Mouse (Mus musculus) kidney, postnatal 36 days (tissue): ENCODE results near the gene Gm10670.
"Not testable (repeated sequence)": the region's sequence is repeated elsewhere in the genome, so short reads cannot be mapped to it uniquely, and the experiment has no call there.

Experiments
- DNase-seq, 2 experiments: peaks; one replicate each; pipeline ENCODE4 v3.0.0; 2021 to 2022; ENCODE audit warnings: mixed read lengths in 2 of 2

Gene Gm10670

GRCm38 (mm10) chr7:20474825-20475224 lies at the start of gene Gm10670:
TSS of gene Gm10670 (minus strand) at chr7:20474925.
- DNase-seq: not testable (repeated sequence)

- not testable (repeated sequence) for DNase-seq
Observed at GRCm38 (mm10) chr7:20510434-20510833, 35.7 kb upstream of the Gm10670 start, which contains the start of gene Vmn1r103. TSS of gene Vmn1r103 (minus strand) at chr7:20510534.

- DNase-seq: not testable (repeated sequence)
Observed at GRCm38 (mm10) chr7:20442493-20442892, 32.2 kb downstream of the Gm10670 start, which contains the start of gene Vmn1r101. TSS of gene Vmn1r101 (minus strand) at chr7:20442593.
